Mouse (Mus musculus) megakaryocyte, adult 5-6 weeks (primary cell): Measurements from ENCODE around the gene Irs1. TPM values are rescaled to one million over a fixed set of nuclear protein-coding genes. Genes with fewer than 3 reads are reported as not detected.
A peak's percentile ranks its signal among the peaks of the same experiment; 100 is the strongest.

Source experiments
- ATAC-seq: 2 replicates; pipeline ENCODE4 v1.8.0; 2016; ENCODE audit warnings: mild to moderate bottlenecking, inconsistent platforms; ENCODE audit not compliant: poor library complexity, severe bottlenecking
- total RNA-seq, 2 experiments: library from RNA; stranded (forward) in 1 of 2; stranded (reverse) in 1 of 2; fragments of 153-499, 151-499 nt in 1 of 2; fragments of 221-1000, 200-1000 nt in 1 of 2; gene quantifications; 2 replicates each; pipeline versions ENCODE4 v1.2.3 to v1.2.4; 2015 to 2017

Irs1 gene
- total RNA-seq (2015) (0.02 and 0.07 TPM in 2 replicates), total RNA-seq (2017) (0.16 TPM in 1 of 2 replicates, not detected in the other)

DNA sequence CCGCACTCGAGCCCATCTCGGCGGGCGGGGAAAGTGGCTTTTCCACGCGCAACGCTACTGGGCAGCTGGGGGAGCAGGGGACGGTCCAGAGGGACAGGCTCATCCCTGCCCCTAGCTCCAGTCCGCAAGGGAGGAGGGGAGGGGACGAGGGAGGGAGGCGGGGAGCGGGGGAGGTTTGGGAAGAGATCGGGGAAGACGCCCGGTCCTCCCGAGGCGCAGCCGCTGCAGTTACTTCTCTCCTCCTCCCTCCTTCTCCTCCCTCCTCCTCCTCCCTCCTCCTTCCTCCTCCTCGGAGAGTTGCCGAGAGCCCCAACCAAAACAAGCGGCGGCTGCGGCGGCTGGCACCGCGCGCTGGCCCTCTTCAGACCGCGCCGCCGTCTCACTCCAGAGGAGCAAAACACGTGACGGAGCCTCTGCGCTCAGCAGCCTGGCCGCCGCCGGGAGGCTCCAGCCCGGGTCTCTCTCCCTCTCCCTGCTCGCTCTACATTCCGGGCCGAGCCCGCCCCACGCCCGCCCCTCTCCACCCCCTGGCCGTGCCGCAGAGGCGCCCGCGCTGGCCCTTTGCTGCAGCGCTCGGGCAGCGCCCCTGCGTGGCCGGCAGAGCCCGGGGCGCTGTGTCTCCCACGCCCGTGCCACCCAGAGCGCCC lies at the start of gene Irs1:
TSS of gene Irs1 (minus strand) at position 266 of the 647 bp plus-strand sequence.
- ATAC-seq = peak; percentile 30; the same call in 1 of the 2 replicates

DNA sequence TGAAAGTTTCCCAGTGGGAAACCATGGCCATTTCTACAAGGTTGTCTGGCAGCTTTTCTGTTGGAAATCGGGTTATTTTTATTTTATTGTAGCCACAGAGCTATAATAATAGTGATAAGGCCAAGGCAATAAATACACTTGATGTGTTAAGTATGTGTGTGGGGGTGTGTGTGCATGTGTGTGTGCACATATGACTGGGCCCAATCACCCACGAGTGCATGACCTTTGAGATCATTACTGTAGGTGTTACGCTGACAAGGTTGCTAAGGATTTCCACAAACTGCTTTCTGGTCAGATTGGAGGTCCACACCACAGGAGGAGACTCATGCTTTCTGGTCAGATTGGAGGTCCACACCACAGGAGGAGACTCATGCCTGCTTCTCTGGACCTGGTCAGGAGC lies 43.3 kb upstream of the Irs1 start:
- no peak for ATAC-seq

DNA sequence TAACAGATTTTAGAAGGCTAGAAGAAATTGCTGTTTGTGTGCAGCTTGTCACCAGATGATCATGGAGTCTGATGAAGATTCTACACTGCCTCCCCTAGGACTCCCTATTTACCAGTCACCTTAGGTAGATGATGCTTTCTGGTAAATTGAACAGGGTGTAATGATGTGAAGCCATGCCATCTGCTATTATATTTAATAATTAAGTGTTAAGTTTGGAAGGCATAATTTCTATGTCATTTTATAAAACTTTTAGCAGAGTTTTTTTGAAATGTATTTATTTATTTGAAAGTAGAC lies 38.7 kb upstream of the Irs1 start:
- no peak for ATAC-seq

DNA sequence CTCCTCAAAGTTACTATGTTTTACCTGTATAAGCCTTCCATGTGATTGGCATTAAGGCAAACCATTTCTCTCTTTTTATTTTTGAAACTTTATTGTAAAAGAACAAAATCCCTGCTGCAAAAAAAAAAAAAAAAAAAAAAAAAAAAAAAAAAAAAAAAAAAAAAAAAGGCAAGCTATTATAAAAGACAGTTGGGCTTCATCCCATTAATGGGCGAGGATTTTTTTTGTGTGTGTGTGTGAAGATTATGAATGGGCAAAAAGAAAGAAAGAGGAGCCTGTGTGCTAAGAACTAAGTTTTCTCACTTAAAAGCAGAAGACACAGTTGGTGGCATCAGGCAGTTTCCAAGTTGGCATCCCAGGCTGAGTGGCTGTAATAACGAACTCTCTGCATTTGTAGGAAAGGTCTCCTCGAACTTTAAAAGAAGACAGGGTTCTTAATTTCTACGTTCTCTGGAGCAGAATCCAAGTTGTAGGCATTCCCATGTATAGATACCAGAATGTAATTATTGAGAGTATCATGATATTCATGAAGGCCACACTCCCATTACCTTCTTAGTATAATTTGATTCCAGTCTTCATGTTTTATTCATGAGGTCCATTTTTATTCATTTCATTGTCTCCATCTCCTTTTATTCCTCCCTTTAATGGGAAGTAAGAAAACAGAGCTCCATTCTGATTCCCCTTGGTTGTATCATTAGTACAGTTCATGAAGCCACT lies 38.2 kb upstream of the Irs1 start:
- no peak for ATAC-seq

DNA sequence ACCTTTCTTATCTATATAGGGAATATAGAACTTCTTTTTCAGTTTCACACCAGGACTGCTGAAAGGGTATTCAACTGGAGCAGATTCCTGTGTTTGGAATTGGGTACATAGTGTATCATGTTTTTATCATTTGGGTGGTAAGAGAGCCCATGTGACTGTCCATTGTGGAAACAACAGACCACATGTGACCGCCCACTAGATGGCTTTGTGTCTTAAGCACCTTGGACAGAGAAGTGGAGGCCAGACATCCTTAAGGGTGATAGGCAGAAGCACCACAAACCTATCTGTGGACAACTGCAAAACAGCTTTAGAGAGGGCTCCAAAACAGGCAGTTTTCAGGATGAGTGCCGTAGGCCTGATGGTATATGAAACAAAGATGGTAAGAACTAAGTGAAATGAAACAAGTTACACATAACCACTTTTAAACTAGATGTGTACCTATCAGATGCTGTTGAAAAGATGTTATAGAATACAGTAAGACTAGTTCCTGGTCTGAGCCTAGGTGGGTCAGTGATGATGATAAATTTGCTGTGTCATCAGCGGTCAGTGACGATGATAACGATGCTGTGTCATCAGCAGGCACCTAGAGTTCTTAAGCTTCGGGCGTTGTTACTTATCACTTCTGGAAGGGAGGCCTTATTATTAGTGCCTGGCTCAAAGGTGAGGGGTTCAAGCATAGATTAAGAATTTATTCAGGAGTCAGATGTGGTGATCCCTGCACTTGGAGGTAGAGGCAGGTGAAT lies 37.0 kb upstream of the Irs1 start:
- ATAC-seq = no peak

DNA sequence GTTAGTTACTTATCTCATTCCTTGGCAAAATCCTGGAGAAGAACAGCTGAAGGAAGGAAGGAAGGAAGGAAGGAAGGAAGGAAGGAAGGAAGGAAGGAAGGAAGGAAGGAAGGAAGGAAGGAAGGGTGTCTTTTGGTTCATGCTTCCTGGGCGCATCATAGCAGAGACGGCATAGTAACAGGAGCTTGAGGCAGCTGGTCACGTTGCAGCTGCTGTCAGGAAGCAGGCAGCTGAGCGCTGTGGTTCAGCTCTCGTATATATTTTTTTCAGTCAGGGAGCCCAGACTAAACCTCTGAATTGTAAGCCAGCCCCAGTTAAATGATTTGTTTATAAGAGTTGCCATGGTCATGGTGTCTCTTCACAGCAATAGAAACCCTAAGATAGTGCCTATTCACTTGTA lies 34.9 kb upstream of the Irs1 start:
- no peak for ATAC-seq

DNA sequence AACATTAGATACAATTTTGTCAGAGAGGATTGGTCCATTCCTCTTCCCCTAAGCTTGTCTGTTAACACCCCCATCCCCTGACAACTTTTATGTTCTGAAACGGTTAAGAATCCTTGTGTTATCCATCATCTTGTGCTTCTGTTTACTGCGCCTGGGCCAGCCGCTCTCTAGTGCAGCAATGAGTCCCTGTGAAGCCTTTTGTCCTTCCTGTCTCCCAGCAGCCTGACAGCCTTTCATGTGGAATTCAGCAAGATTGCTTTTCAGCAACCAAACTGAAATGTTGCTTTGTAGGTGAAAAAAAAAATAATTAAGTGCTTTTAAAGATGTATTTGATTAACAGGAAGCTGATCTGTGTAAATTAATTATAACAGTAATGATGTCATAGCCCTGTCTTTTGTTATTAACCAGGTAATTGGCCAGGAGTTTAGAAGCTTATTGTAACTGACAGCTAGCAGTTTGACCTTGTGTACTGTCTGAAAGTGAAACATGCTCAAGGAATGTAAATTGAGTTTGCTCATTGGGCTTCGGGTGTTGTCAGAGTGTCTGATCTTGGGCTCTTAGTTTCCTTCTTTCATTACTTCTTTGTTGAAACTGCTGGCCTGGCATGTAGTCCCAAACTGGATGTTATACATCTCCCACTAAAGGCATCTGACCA lies 33.0 kb upstream of the Irs1 start:
- ATAC-seq = no peak

DNA sequence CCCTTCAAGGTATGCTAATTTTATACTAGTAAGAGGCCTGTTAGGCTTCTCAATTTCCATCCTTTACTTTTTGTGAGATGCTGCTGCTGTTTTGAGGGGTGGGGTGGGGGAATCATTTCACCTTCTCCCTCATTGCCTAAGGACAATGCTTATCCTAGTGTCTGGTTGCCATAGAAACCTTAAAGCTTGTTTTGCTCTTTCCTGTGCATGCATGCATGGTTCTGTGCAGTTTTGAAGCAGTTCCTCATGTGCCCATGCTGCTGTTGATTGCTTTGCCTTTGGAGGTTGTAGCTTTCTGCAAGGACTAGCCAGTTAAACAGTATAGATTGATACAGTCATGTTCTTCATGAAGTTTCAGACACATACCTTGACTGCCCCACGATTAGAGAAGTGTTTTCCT lies 30.2 kb upstream of the Irs1 start:
- no peak for ATAC-seq

DNA sequence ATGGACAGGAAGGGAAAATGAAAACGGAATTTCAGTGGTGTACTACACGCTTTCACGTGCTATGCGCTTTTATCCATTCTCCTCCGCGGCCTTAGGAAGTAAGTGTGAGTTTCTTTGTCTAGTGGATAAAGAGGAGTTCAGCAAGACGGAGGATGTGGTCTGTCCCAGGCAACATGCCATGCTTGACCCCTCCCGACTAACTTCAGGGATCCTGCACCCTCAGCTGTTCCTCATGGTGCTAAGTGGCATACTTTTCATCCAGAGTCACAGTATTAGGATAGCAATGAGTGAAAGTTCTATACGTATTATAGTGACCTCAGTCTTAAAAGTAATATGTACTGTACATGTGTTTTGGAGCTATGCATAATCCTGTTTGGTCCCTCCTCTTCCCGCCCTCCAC lies 29.6 kb upstream of the Irs1 start:
- ATAC-seq = no peak

DNA sequence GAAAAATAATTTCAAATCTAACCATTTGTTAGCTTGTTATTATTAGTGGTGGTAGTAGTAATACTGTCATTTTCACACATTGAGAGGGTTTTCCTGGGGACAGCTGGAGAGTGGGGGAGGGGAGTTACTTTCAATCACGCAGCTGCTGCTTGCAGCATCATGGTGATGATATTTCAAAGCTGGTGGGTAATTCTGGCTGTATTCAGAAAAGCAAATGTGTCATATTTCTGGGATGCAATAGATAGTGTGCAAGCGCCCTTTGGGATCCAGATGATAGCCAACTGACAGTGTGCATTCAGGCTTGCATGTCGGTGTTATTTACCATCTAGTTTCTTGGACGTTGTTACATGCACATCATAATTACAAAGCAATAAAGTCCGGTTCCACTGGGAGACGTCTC lies 29.2 kb upstream of the Irs1 start:
- no peak for ATAC-seq

DNA sequence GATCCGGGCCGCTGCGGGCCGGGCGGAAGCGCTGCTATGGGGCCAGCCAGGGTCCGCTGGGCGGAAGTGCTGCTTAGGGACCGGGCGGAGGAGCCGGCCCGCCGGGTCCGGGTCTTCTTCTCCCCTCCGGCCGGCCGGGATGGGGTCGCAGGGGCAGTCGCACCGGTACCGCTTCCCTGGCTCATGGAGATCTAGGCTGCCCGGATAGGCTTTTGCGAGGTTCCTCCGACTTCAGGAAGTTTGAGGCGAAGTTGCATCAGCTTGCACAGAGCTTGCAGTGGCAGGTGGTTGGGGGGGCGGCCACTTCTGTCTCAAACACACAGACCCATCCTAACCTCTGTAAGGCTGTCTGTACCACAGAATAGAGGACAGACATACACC lies 25.5 kb upstream of the Irs1 start:
- peak; percentile 62 for ATAC-seq

DNA sequence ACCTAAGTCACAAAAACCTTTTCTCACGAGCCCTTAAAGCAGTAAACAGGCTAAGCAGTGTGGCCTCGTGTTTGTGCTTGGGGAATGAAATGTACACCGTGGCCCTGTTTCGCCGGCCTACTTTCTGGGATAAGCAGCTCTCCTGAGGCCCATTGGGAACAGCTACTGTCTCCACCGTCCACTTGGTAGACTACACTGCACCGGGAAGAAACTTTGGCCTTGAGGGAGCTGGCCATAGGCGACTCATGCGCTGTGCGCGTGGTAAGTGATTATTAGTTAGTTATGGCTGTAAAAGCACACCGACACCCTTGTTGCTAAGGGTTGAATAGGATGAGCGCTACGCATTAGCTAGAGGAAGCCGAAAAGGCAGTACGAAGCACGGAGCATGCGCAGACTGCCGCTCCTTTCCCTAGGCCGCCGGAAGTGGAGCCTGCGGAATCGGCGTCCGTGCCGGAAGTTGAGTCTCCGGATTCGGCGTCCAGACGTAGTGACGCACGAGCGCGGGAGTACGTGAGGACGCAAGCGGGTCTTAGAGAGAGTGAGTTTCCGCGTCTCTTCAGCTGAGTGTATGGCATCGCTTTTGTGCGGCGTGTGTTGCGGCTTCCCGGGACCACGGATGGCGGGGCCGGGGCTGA lies 25.0 kb upstream of the Irs1 start, which contains the start of gene Rhbdd1:
TSS of gene Rhbdd1 (plus strand) at position 342 of the 635 bp plus-strand sequence.
- peak; percentile 98 for ATAC-seq

DNA sequence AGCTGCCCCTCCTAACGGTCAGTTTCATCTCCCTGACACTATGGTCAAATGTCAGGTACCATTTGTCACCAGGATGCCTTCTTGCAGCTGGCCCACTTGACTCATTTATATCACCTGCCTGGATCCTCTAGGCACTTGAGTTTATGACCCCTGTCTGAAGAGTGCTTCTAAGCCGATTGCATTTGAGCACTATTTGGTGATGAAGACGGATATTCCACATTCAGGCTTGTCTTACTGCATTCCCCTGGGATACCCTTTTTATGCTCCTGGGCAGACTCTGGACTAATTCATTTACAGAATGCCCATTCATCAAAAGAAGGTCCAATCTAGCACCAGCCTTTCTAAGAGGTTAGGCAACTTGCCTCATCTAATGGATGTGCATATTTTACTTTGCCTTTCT lies 13.3 kb upstream of the Irs1 start:
- ATAC-seq = no peak

DNA sequence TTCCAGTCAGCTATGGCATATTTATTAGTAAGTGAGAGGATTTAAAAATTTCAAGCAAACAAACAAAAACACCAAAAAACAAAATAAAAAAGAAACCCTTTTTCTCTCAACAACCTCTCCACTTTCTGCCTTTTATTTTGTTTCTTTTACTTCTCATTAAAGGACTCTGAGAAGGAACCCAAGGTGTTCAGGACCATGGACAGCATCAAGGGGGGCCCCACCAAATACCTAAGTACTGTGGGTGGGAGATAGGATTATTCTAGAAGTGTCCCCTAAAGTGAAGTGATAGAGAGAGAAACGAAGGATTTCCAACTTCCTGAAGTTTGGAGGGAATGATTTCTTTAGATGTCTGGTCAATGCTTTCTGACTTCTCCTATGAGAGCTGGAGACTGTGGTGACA lies 7.4 kb upstream of the Irs1 start:
- no peak for ATAC-seq

DNA sequence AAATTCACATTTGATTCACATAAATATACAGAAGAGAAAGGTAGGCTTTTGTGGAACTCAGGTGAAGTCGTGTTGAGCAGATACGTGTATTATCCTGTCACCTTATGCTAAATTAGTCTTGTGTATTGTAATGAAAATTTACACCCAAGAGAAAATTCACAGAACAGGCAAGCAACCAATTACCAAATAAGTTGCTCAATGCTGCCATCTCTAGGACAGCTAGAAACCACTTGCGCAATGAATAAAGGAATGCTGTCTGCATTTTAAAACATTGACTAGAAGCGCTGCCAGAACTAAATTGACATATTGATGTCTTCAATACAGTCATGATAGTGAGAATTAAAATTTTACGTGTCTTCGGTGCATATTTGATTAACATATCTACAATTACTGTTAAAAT lies 2.9 kb upstream of the Irs1 start:
- no peak for ATAC-seq

DNA sequence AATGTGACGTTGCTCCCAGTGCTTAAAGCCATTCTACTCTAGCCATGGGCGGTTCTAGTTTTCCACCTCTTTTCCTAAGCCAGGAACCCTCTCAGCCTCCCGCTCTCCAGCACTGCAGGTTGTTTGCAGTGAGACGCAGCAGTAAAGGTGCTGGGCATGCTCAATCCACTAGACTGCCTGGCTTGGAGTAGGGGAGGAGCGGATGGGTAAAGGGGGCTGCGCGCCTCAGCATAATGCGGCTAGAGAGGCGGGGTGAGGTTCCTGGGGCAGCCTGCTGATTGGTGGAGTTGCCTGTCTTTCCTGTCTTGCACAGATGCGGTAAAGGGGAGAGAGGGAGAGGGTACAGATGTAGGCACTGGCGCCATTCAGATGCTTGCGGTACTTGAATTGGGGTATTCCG lies 1.6 kb upstream of the Irs1 start:
- no peak for ATAC-seq

DNA sequence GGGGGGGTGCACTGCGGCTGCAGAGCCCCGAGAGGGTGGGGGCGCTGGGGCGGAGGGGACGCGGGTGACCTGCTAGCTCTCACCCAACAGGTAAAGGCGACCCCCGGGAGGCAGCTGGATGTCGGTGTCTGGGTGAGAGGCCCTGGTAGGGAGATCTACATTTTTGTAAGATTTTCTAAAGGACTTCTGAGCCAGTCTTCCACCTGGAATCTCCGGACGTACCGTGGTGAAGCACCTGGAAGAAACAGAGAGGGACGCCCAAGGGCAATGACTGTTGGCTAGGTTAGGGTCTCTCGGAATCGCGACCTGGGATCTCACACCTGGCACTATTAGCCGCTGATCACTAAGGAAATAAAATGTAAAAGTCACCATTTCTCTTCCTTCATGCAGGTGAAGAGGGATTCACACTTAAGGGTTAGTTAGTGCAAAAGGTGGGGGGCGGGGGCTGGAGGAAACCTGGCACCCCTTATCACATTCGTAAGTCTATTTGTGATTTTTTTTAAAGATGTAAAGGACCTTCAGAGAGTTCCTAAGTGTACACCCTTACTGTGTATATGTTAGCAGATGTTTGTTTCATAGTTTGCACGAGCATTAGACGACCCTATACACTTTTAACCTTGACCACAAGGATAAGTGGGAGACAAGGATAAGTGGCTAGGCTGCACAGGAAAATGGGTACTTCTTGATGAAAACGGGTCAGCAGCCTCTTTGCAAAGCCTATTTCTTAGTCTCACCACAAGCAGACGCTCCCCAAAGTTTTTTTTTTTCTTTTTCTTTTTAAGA lies 905 bp upstream of the Irs1 start:
- no peak for ATAC-seq

DNA sequence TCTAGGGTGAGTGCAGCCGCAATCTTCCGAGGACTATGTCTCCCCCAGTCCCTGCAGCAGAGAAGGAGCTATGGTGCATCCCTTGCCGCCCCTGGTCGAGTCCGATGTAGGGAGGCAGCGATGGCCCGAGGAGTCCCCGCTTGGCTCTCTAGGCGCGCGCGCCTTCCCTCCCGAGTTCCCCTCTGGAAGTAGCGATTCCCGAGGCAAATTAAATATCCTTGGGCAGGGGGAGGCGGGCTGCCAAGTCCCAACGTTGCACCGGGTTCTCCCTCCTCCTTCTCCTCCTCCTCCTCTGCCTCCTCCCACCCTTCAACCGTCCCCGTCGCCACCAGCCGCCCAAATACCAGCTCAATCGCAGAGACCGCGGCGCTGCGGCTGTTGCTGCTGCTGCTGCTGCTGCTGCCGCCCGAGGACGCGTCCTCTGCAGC lies 479 bp downstream of the Irs1 start:
- ATAC-seq = no peak

DNA sequence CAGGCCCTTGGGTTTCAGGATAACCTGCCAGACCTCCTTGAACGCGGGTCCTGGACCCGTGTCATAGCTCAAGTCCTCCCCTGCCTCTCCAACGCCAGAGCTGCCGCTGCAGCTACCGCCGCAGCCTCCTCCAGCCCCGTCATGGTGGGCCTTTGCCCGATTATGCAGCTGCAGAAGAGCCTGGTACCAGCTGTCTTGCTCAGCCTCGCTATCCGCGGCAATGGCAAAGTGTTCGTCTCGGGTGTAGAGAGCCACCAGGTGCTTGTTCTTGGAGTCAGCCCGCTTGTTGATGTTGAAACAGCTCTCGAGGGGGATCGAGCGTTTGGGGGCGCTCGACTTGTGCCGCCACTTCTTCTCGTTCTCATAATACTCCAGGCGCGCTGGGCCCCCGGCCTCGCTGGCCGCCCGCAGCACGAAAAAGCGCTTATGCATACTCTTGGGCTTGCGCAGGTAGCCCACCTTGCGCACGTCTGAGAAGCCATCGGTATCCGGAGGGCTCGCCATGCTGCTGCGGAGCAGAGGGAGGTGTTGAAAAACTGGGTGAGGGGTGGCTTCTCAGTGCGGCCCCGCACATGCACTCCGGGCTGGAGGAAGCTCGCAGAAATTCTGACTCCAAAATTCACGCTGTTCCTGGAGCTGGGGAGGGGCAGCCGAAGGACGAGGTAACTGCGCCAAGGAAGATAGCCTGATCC lies 1.1 kb downstream of the Irs1 start:
- no peak for ATAC-seq
